ENCODE assay signal across 8 mouse cellular contexts in genomic region chr5:64808106-64809010, GRCm38 (mm10). TPM values are rescaled to one million over a fixed set of nuclear protein-coding genes. Genes with fewer than 3 reads are reported as not detected.
A peak's percentile ranks its signal among the peaks of the same experiment; 100 is the strongest.
DNase-seq lines count a peak whose midpoint lies in the region; ATAC-seq lines count a peak whose summit lies in the region.

No protein-coding gene starts in this region.

- H3K9ac ChIP-seq in heart, embryonic 13.5 days = peak overlapping the region; percentile 88
- 0 out of 2 replicates have a peak overlapping the region, but pooled peaks have one; percentile 2 for H3K9ac ChIP-seq in midbrain, embryonic 13.5 days (replicated peaks)

- ATAC-seq in heart, embryonic 13.5 days (ENCODE audit: extremely low read depth, insufficient number of reproducible peaks, low FRiP score, low TSS enrichment) = no peak
- no peak for ATAC-seq in midbrain, embryonic 13.5 days

- peaks cover 15% of the 10 kb centered on the region for H3K36me3 ChIP-seq in heart, embryonic 13.5 days
- no peaks in the 10 kb centered on the region for H3K36me3 ChIP-seq in midbrain, embryonic 13.5 days

- H3K9me3 ChIP-seq in heart, embryonic 13.5 days = no peaks in the 10 kb centered on the region
- no peaks in the 10 kb centered on the region for H3K9me3 ChIP-seq in midbrain, embryonic 13.5 days

- peaks cover 85% of the 10 kb centered on the region for H3K4me1 ChIP-seq in heart, embryonic 13.5 days
- peaks cover 72% of the 10 kb centered on the region for H3K4me1 ChIP-seq in midbrain, embryonic 13.5 days (replicated peaks)

- peak; percentile 68 for DNase-seq in 416B (ENCODE audit: low read depth)
- peak; percentile 69 for DNase-seq in ZHBTc4 (ENCODE audit: low read depth, low spot score)
- peak; percentile 42 to 75 for DNase-seq in kidney, postnatal 25 days
- no peak for DNase-seq in testis, postnatal 10 days (ENCODE audit: low spot score)
- DNase-seq in spleen, adult 12 weeks (ENCODE audit: low spot score) = no peak
- no peak for DNase-seq in gastrocnemius, postnatal 10 days

- H3K4me3 ChIP-seq in heart, embryonic 13.5 days = peak overlapping the region; percentile 80
- H3K4me3 ChIP-seq in midbrain, embryonic 13.5 days (replicated peaks) = no peak overlapping the region

- H3K4me2 ChIP-seq in heart, embryonic 13.5 days = peak overlapping the region; percentile 89
- H3K4me2 ChIP-seq in midbrain, embryonic 13.5 days (replicated peaks) = peak overlapping the region; percentile 29

- H3K27ac ChIP-seq in heart, embryonic 13.5 days (replicated peaks) = peak overlapping the region; percentile 97
- H3K27ac ChIP-seq in midbrain, embryonic 13.5 days = 0 out of 2 replicates have a peak overlapping the region, but pooled peaks have one; percentile 30

- 29% methylated on average over 24 of the region's 24 CpGs for WGBS in heart, embryonic 13.5 days
- 68% methylated on average over 24 of the region's 24 CpGs for WGBS in midbrain, embryonic 13.5 days

- no peaks in the 10 kb centered on the region for H3K27me3 ChIP-seq in heart, embryonic 13.5 days (replicated peaks)
- no peaks in the 10 kb centered on the region for H3K27me3 ChIP-seq in midbrain, embryonic 13.5 days

RNA-seq across cellular contexts. Expression of gene Klf3, which starts 5.2 kb away (rescaled TPM):
- polyA plus RNA-seq in heart, embryonic 13.5 days (2015; fragmentation: Nextera tagmentation; extraction: Ambion mirVana) = 49.8 TPM in 2 replicates
- polyA plus RNA-seq in midbrain, embryonic 13.5 days (2015; fragmentation: Nextera tagmentation; extraction: Ambion mirVana) = 19.2 and 26.0 TPM in 2 replicates
- 10 to 100 TPM; 31.7 to 46.3 TPM for total RNA-seq in gastrocnemius, postnatal 10 days (2021)

Comparison
In these comparisons a context has a peak if more than half of its experiments do, and no peak if none do; other contexts are left out.
1. DNase-seq: peak in 416B (single experiment), ZHBTc4 (single experiment) and kidney, postnatal 25 days (2 of 2); none in testis, postnatal 10 days (single experiment), spleen, adult 12 weeks (single experiment) and gastrocnemius, postnatal 10 days (single experiment).